Mouse (Mus musculus) C2C12 (cell line): ENCODE results near the gene Zfp365. TPM values are rescaled to one million over a fixed set of nuclear protein-coding genes. Genes with fewer than 3 reads are reported as not detected.

ENCODE experiments used
- H3K27me3 ChIP-seq: one replicate; pipeline ENCODE4 v1.6.1; 2011; ENCODE audit not compliant: control insufficient read depth, insufficient read depth, insufficient read length
- H3K36me3 ChIP-seq: one replicate; pipeline ENCODE4 v1.6.1; 2011; ENCODE audit not compliant: control insufficient read depth, insufficient read depth
- H3K4me3 ChIP-seq: one replicate; pipeline ENCODE4 v1.5.1; 2011; ENCODE audit warnings: mild to moderate bottlenecking, control low read depth; ENCODE audit not compliant: poor library complexity, insufficient read depth, severe bottlenecking
- H3K79me2 ChIP-seq: one replicate; pipeline ENCODE4 v1.6.1; 2011; ENCODE audit not compliant: control insufficient read depth, insufficient read depth
- H3K79me3 ChIP-seq: one replicate; pipeline ENCODE4 v1.6.1; 2011; ENCODE audit warnings: low read depth, control low read depth
- H3ac ChIP-seq: one replicate; pipeline ENCODE3; 2011; ENCODE audit warnings: low read depth; ENCODE audit not compliant: control insufficient read depth, insufficient read length
- CEBPB ChIP-seq: IDR thresholded peaks from one replicate; pipeline ENCODE4 v1.6.1; 2011; ENCODE audit warnings: low read depth, mild to moderate bottlenecking, control low read depth, moderate library complexity
- CTCF ChIP-seq: IDR thresholded peaks from one replicate; pipeline ENCODE4 v1.5.1; 2011; ENCODE audit not compliant: control insufficient read depth, insufficient read depth, insufficient read length
- FOSL1 ChIP-seq: IDR thresholded peaks from one replicate; pipeline ENCODE4 v1.8.0; 2011; ENCODE audit warnings: mild to moderate bottlenecking, low read length; ENCODE audit not compliant: poor library complexity, insufficient read depth, severe bottlenecking
- MAX ChIP-seq: IDR thresholded peaks from one replicate; pipeline ENCODE4 v1.6.1; 2011; ENCODE audit warnings: mild to moderate bottlenecking, control low read depth
- MYOD1 ChIP-seq: IDR thresholded peaks from one replicate; pipeline ENCODE4 v1.6.1; 2011; ENCODE audit warnings: low read depth; ENCODE audit not compliant: control insufficient read depth, insufficient read length
- MYOG ChIP-seq: IDR thresholded peaks from one replicate; pipeline ENCODE4 v1.6.1; 2011; ENCODE audit not compliant: control insufficient read depth, insufficient read length; ENCODE audit errors: extremely low read depth
- USF1 ChIP-seq: IDR thresholded peaks from one replicate; pipeline ENCODE4 v1.6.1; 2011; ENCODE audit warnings: low read depth, mild to moderate bottlenecking, control low read depth, moderate library complexity
- polyA plus RNA-seq: library from polyadenylated mRNA; unstranded; fragments of >200 nt; fragmentation: generic; extraction: Trizol; gene quantifications from one replicate; pipeline ENCODE4 v1.2.1, GENCODE M21; 2012; ENCODE audit warnings: missing spikeins

Gene Zfp365
- polyA plus RNA-seq, 1 experiment, result 14.1 TPM

DNA sequence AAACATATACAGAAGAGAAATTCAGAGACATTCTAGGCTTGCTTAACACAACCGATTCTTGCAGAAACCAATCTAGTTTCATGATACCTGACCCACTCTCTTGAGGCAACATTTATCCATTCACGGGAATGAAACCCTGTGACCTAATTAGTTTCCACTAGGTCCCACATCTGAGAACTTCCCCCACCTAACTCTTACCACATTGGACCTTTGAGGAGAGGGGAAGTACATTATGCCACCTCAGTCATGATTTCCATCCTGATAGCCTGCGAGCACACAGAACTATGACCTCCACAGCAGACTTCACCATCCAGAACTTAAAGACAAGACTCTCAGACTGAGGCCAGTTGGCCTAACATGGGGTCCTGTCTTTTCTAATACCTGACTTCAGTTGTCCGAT lies 71.7 kb downstream of the Zfp365 start:
- H3ac ChIP-seq, result no peak overlapping the region

GRCm38 (mm10) chr10:67839156-67839555 lies 73.3 kb downstream of the Zfp365 start:
- Histone ChIP-seq H3K79me2 (no peaks in the 10 kb centered on the region), H3K79me3 (no peaks in the 10 kb centered on the region), H3ac (no peak overlapping the region), H3K27me3 (no peaks in the 10 kb centered on the region), H3K4me3 (no peak overlapping the region), H3K36me3 (no peaks in the 10 kb centered on the region)
- TF ChIP-seq MYOG, result no peak
- TF ChIP-seq CEBPB, result no peak
- TF ChIP-seq MAX, result no peak
- no peak for TF ChIP-seq FOSL1
- no peak for TF ChIP-seq MYOD1
- no peak for TF ChIP-seq USF1
- no peak for TF ChIP-seq CTCF

More for the DNA sequence above, 71.7 kb downstream of the Zfp365 start:
- no peaks in the 10 kb centered on the region for H3K36me3 ChIP-seq
- no peak for TF ChIP-seq MYOD1
- TF ChIP-seq FOSL1, result no peak
- TF ChIP-seq CEBPB, result no peak
- no peak for TF ChIP-seq MYOG
- no peak for TF ChIP-seq USF1
- TF ChIP-seq CTCF, result no peak
- TF ChIP-seq MAX, result no peak
- no peaks in the 10 kb centered on the region for H3K79me3 ChIP-seq
- H3K27me3 ChIP-seq, result no peaks in the 10 kb centered on the region
- no peaks in the 10 kb centered on the region for H3K79me2 ChIP-seq
- no peak overlapping the region for H3K4me3 ChIP-seq

GRCm38 (mm10) chr10:67836426-67836825 lies 76.0 kb downstream of the Zfp365 start:
- H3K79me2 ChIP-seq, result no peaks in the 10 kb centered on the region
- no peak overlapping the region for H3K4me3 ChIP-seq
- H3K36me3 ChIP-seq, result no peaks in the 10 kb centered on the region
- H3K27me3 ChIP-seq, result no peaks in the 10 kb centered on the region
- TF ChIP-seq CEBPB, result no peak
- TF ChIP-seq MYOG, result no peak
- TF ChIP-seq CTCF, result no peak
- no peak for TF ChIP-seq MYOD1
- no peak for TF ChIP-seq MAX
- TF ChIP-seq FOSL1, result no peak
- TF ChIP-seq USF1, result no peak
- no peaks in the 10 kb centered on the region for H3K79me3 ChIP-seq
- no peak overlapping the region for H3ac ChIP-seq

Other genes with a start within 250 kb of the Zfp365 start
- gene Rtkn2, start 66.9 kb upstream of the Zfp365 start, polyA plus RNA-seq, result 9.5 TPM